Mouse (Mus musculus) neural tube, embryonic 12.5 days (tissue): ENCODE results near the gene Shh. TPM values are rescaled to one million over a fixed set of nuclear protein-coding genes. Genes with fewer than 3 reads are reported as not detected.

Source experiments
- ATAC-seq: fragments of 200-750 bp; cut with Nextera tagmentation; 2 replicates; pipeline ENCODE4 v1.8.0; 2017; ENCODE audit warnings: low read depth, mild to moderate bottlenecking, moderate TSS enrichment, moderate library complexity; ENCODE audit not compliant: low FRiP score
- H3K27ac ChIP-seq: fragments of 300-500 bp; sonication (generic); 2 replicates; pipeline ENCODE4 v1.5.1; 2016
- H3K27me3 ChIP-seq: fragments of 300-500 bp; sonication (generic); replicated peaks from 2 replicates; pipeline ENCODE4 v1.6.1; 2016; ENCODE audit warnings: mild to moderate bottlenecking
- H3K36me3 ChIP-seq: fragments of 300-500 bp; sonication (generic); 2 replicates; pipeline ENCODE4 v1.6.1; 2016; ENCODE audit warnings: mild to moderate bottlenecking
- H3K4me1 ChIP-seq: fragments of 300-500 bp; sonication (generic); 2 replicates; pipeline ENCODE4 v1.6.1; 2016
- H3K4me2 ChIP-seq: fragments of 300-500 bp; sonication (generic); replicated peaks from 2 replicates; pipeline ENCODE4 v1.6.1; 2016; ENCODE audit warnings: mild to moderate bottlenecking
- H3K4me3 ChIP-seq: fragments of 300-500 bp; sonication (generic); 2 replicates; pipeline ENCODE4 v1.5.1; 2016
- H3K9ac ChIP-seq: fragments of 300-500 bp; sonication (generic); 2 replicates; pipeline ENCODE4 v1.6.1; 2016; ENCODE audit warnings: mild to moderate bottlenecking
- H3K9me3 ChIP-seq: fragments of 300-500 bp; sonication (generic); 2 replicates; pipeline ENCODE4 v1.6.1; 2016; ENCODE audit warnings: mild to moderate bottlenecking
- WGBS: fragments of 180-500 bp; shearing (Covaris S2); methylation state at CpG from one replicate; pipeline ENCODE4 v1.1.7; 2016; 5-methylcytosine and 5-hydroxymethylcytosine counted together
- polyA plus RNA-seq: library from polyadenylated mRNA; unstranded; fragments of >200 nt; fragmentation: Nextera tagmentation; extraction: Ambion mirVana; gene quantifications from 2 replicates; pipeline ENCODE4 v1.2.1, GENCODE M21; 2016

Shh gene
- polyA plus RNA-seq, 1 experiment from 2014 or later: 3.0 TPM

DNA sequence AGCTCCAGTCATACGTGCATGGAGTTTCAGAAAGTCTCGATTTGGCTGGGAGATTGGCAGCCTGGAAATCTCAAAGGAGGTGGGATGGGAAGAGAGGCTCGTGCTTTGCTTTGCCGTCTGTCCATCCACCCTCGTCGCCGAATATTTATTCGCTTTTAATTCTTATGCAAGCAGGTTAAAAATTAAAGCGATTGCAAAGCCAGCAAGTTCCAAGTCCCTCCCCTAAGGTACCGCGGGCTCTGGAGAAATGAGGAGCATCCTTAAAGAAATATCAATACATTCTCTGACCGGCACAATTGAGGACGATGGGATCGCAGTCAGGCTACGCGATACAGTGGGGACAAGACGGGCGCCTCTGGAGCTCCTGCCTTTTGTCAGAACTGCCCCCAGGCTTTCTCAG is 1.5 kb downstream of the Shh start:
- WGBS: under 1% methylated on average over 18 of the region's 18 CpGs
- no peaks in the 10 kb centered on the region for H3K9me3 ChIP-seq
- H3K4me2 ChIP-seq: peak overlapping the region; percentile 85
- peak overlapping the region; percentile 48 for H3K4me3 ChIP-seq
- H3K27ac ChIP-seq: no peak overlapping the region
- peak overlapping the region; percentile 45; the same call in 1 of the 2 replicates for H3K9ac ChIP-seq
- peaks cover 94% of the 10 kb centered on the region for H3K27me3 ChIP-seq
- ATAC-seq: no peak
- peaks cover 31% of the 10 kb centered on the region for H3K4me1 ChIP-seq
- no peaks in the 10 kb centered on the region for H3K36me3 ChIP-seq

DNA sequence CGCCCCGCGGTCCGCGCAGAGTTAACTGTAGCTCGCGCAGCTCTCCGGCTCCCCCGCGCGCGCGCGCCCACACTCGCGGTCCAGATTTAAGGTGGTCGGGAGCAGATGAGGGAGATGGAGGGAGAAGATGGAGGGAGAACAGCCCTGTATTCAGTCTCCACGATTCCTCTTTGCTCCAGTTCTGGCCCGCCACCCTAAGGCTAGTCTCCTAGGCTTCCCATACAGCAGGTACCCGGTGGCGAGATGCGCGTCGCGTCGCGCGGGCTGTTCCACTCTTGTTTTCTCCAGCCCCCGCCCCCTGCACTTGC is 2.0 kb downstream of the Shh start:
- Histone ChIP-seq H3K27ac (no peak overlapping the region), H3K4me3 (peak overlapping the region; percentile 48), H3K4me1 (peaks cover 36% of the 10 kb centered on the region), H3K36me3 (no peaks in the 10 kb centered on the region), H3K9me3 (no peaks in the 10 kb centered on the region), H3K4me2 (peak overlapping the region; percentile 85), H3K9ac (peak overlapping the region; percentile 45; the same call in 1 of the 2 replicates), H3K27me3 (peaks cover 99% of the 10 kb centered on the region)
- ATAC-seq: peak; percentile 33; the same call in 1 of the 2 replicates
- WGBS: 1% methylated on average over 29 of the region's 29 CpGs

DNA sequence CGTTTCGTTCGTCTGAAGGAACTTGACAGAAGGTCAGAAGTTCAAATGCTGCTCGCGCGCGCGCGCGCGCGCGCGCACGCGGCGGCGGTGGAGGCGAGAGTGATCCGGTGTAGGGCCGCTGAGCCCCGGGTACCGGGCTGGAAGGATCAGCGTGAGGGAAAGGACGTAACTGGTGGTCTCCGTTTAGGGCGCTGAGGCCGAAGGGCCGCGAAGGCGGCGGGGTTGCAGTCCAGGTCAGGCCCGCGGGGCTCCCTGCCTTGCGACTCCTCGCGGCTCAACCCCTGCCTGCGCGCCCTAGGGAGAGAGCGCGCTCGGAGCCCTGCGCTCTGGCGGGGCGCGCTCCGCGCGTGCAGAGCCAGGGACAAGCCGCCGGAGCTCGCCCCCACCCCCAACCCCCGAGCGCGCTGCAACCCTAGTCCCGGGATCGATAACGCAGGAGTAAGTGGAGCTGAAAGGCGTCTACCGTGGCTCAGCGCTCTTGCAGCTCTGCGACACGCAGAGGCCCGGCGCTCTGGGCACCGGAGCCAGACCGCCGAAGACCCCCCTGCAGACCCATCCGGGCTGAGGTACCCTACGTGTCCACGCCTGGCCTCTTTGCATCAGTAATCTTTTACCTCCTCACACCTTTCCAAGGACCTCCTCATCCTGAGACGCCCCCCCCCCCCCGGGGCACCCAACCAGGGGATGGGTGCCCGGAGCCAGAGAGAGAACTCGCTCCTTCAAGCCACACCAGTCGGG is 2.5 kb downstream of the Shh start:
- Histone ChIP-seq H3K27me3 (peaks cover 100% of the 10 kb centered on the region), H3K9ac (peak overlapping the region; percentile 45), H3K9me3 (no peaks in the 10 kb centered on the region), H3K27ac (no peak overlapping the region), H3K4me2 (peak overlapping the region; percentile 85), H3K4me3 (peak overlapping the region; percentile 48), H3K36me3 (no peaks in the 10 kb centered on the region), H3K4me1 (peaks cover 41% of the 10 kb centered on the region)
- peak; percentile 23; the same call in 1 of the 2 replicates for ATAC-seq
- under 1% methylated on average over 75 of the region's 76 CpGs for WGBS

DNA sequence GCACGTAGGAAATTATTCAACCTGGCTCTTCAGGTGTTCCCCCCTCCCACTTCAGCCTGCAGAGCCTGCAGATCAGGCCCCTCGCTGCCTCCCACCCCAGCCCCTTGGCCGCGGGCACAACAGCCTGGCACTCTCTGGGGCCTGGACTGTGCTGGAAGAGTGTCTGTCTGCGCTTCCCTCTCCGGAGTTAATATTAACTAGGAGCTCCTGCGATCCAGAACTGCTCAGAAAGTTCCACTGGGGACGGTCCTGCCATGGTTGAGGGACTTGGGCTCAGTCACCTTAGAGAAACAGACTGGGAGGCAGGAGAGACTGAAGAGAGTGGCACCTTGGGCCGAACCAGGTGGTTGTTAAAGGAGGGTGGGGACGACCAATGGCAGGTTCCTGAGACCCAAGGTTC is 3.4 kb downstream of the Shh start:
- Histone ChIP-seq H3K9ac (no peak overlapping the region), H3K4me1 (peaks cover 49% of the 10 kb centered on the region), H3K4me2 (peak overlapping the region; percentile 85), H3K27ac (no peak overlapping the region), H3K36me3 (no peaks in the 10 kb centered on the region), H3K4me3 (peak overlapping the region; percentile 13; the same call in 1 of the 2 replicates), H3K27me3 (peaks cover 100% of the 10 kb centered on the region), H3K9me3 (no peaks in the 10 kb centered on the region)
- 2% methylated on average over 10 of the region's 10 CpGs for WGBS
- no peak for ATAC-seq

DNA sequence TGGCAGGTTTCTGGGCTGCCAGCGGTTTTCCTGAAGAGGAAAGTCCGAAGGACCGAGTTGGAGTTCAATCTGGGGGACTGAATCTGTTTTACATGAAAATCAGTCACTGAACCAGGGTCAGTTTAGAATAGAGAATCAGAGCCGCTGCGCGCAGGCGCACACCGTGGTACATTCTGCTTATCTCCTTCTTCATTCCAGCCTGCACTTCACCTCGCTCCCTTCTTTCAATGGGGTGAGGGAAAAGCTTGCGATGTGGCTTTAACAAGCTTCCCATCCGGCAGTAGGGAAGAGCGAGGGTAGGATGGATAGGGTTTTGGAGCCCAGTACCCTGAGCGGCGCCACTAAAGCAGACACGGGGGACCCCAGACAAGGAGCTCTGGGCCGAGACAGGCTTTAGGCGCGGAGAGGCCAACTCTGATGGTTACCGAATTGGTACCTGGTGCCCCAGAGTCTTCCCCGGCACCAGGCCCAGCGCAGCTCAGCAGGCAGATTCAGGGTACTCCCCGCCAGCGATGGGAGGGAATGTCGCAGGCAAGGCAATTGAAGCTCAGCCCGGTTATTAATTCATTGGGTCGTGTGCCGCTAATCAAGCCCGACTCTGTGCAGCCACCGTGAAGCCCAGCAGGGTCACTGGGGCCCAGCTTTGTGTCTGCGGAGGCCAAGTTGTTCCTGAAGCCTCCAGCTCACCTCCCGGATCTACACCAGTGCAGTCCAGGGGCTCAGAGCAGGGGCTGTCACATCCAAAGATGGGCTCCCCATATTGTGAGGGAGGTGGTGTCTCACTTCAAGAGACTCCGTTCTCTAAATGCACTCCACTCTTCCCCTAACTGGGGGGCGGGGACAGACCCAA is 4.1 kb downstream of the Shh start:
- H3K4me3 ChIP-seq: peak overlapping the region; percentile 16; the same call in 1 of the 2 replicates
- H3K36me3 ChIP-seq: no peaks in the 10 kb centered on the region
- H3K9me3 ChIP-seq: no peaks in the 10 kb centered on the region
- H3K9ac ChIP-seq: no peak overlapping the region
- H3K4me2 ChIP-seq: peak overlapping the region; percentile 85
- 1% methylated on average over 33 of the region's 33 CpGs for WGBS
- peaks cover 100% of the 10 kb centered on the region for H3K27me3 ChIP-seq
- peaks cover 56% of the 10 kb centered on the region for H3K4me1 ChIP-seq
- no peak overlapping the region for H3K27ac ChIP-seq
- ATAC-seq: no peak

DNA sequence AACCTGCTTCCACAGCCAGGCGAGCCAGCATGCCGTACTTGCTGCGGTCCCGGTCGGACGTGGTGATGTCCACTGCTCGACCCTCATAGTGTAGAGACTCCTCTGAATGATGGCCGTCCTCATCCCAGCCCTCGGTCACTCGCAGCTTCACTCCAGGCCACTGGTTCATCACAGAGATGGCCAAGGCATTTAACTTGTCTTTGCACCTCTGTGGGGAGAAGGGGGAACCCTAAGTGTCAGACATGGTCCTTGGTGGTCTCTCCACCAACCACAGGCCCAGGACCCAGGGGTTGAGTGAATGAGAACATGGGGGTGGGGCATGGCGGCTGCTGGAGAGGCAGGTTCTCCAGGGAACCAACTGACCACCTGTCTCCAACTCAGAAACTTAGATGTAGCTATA is 5.7 kb downstream of the Shh start:
- Histone ChIP-seq H3K27ac (no peak overlapping the region), H3K27me3 (peaks cover 97% of the 10 kb centered on the region), H3K4me3 (no peak overlapping the region), H3K4me2 (no peak overlapping the region), H3K4me1 (peaks cover 54% of the 10 kb centered on the region), H3K36me3 (no peaks in the 10 kb centered on the region), H3K9ac (no peak overlapping the region), H3K9me3 (no peaks in the 10 kb centered on the region)
- no peak for ATAC-seq
- 6% methylated on average over 11 of the region's 11 CpGs for WGBS

DNA sequence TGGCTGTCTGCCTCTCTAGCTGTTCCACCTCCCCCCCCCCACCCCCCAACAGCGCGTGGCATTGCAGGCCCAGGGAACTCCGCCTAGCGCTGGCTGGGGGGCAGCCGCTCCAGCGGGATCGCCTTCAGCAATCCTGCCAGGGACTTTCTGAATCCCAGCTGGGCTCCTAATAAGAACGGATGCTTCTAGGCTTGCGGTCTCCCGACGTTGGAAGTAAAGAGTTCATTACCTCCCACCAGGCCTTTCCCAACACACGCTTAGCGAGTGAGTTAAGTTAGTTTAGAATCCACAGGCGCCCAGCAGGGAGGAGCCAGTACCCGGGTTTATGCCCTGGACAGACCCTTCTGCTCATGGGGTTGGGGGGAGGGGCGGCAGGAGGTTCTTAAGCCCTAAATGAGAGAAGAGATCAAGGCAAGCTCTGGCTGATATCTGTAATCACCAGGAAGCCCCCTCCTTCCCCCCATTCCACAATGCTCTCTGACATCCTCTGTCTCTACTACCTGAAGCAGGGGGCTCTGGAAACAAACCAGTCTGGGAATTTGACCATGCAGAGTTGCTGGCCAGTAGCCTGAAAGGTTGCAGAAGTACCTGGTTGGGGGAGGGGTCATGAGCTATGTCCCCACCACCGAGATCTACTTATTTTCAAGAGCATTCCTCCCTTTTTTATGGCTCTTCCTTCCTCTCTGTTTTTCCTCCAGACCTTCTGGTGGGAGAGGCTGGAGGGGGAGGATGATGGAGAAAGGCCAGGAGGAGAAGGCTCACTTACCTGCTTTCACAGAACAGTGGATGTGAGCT is 6.3 kb downstream of the Shh start:
- no peaks in the 10 kb centered on the region for H3K36me3 ChIP-seq
- H3K27ac ChIP-seq: no peak overlapping the region
- H3K4me2 ChIP-seq: peak overlapping the region; percentile 59
- 1% methylated on average over 17 of the region's 17 CpGs for WGBS
- ATAC-seq: no peak
- peaks cover 54% of the 10 kb centered on the region for H3K4me1 ChIP-seq
- no peak overlapping the region for H3K4me3 ChIP-seq
- peaks cover 97% of the 10 kb centered on the region for H3K27me3 ChIP-seq
- H3K9ac ChIP-seq: 0 out of 2 replicates have a peak overlapping the region, but pooled peaks have one; percentile 13
- no peaks in the 10 kb centered on the region for H3K9me3 ChIP-seq

DNA sequence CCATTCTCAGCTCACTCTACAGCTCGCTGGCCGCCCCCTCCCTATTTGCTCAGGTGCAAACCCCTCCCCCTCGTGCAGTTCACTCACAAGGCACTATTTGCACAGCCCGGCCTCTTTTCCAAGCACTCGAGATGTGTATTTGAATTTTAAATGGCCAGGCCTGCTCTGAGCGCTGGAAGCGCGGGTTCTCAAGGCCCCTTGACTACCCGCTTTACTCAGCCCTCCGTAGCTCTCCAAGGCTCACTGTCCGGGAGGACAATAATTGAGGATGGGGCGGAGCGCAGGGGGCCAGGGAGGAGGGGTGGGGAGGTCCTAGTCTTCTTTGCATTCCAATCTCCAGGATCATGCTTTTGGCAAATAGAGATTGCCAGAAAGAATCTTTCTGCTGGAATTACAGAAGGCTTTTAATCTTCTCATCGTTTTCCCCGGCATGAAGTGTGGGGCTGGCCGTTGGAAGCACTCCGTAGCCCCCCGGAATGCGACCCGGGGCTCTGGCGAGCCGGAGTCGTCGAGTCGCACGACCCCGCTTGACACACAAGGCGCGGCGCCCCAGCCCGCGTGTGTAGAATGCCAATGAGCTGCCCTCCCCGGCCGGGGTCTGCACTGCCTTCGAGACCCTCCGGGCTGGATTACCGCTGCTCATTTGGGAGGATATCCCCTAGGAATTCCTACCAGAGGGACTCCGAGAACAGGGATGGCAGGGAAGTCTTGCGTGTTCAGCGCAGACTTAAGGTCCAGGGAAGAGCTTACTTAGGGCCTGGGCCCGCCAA is 7.4 kb downstream of the Shh start:
- Histone ChIP-seq H3K27ac (no peak overlapping the region), H3K9me3 (no peaks in the 10 kb centered on the region), H3K4me1 (peaks cover 47% of the 10 kb centered on the region), H3K36me3 (no peaks in the 10 kb centered on the region), H3K27me3 (peaks cover 92% of the 10 kb centered on the region), H3K4me3 (0 out of 2 replicates have a peak overlapping the region, but pooled peaks have one; percentile 13), H3K4me2 (peak overlapping the region; percentile 59), H3K9ac (no peak overlapping the region)
- WGBS: under 1% methylated on average over 41 of the region's 41 CpGs
- ATAC-seq: no peak

DNA sequence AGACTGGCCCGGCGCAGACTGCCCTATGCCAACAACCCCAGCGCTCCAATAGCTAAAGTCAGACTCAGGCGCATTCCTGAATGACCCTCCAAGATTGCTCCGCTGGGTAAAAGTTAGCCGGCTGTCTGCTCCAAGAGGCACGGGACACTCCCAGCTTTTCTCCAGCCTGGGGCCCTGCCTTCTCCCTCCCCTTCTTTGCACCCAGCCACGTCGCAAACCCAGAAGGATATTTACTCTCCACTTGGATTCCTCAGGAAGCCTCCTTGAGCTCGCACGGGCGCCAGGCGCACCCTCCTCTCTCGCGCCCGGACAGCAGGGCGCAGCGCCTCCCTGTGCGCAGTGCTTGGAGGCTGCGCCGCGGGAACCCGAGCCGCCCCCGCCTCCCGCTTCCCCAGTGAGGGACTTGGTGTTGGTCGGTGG is 8.2 kb downstream of the Shh start:
- H3K27me3 ChIP-seq: peaks cover 87% of the 10 kb centered on the region
- peak overlapping the region; percentile 13; the same call in 1 of the 2 replicates for H3K4me3 ChIP-seq
- H3K9ac ChIP-seq: no peak overlapping the region
- ATAC-seq: peak; percentile 11; the same call in 1 of the 2 replicates
- H3K4me2 ChIP-seq: peak overlapping the region; percentile 59
- H3K4me1 ChIP-seq: peaks cover 39% of the 10 kb centered on the region
- WGBS: under 1% methylated on average over 27 of the region's 27 CpGs
- H3K36me3 ChIP-seq: no peaks in the 10 kb centered on the region
- no peak overlapping the region for H3K27ac ChIP-seq
- no peaks in the 10 kb centered on the region for H3K9me3 ChIP-seq

DNA sequence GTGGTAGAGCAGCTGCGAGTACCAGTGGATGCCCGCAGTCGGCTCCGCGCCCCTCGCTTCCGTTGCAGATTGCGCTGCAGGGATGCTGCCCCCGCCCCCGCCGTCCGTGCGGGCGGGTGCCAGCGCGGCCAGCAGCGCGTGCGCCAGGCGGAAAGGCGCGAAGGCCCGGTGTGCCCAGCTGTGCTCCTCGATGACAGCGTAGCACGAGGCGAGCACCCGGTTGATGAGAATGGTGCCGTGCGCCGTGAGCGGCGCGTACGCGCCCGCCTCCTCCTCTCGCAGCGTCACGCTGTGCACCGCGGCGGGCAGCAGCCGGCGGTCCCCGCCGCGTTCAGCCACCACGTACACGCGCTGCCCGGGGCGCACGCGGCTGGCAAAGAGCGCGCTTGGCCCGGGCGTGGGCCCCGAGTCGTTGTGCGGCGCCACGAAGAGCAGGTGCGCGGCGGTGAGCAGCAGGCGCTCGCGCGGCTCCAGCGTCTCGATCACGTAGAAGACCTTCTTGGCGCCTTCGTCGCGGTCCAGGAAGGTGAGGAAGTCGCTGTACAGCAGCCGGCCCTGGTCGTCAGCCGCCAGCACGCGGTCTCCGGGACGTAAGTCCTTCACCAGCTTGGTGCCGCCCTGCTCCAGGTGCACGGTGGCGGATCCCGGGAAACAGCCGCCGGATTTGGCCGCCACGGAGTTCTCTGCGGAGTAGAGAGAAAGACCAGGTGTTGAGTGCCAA is 9.0 kb downstream of the Shh start:
- peak; percentile 34; the same call in 1 of the 2 replicates for ATAC-seq
- Histone ChIP-seq H3K27me3 (peaks cover 79% of the 10 kb centered on the region), H3K4me3 (peak overlapping the region; percentile 34), H3K4me2 (peak overlapping the region; percentile 59), H3K9me3 (no peaks in the 10 kb centered on the region), H3K4me1 (peaks cover 33% of the 10 kb centered on the region), H3K9ac (0 out of 2 replicates have a peak overlapping the region, but pooled peaks have one; percentile 17), H3K36me3 (no peaks in the 10 kb centered on the region), H3K27ac (no peak overlapping the region)
- under 1% methylated on average over 95 of the region's 95 CpGs for WGBS

DNA sequence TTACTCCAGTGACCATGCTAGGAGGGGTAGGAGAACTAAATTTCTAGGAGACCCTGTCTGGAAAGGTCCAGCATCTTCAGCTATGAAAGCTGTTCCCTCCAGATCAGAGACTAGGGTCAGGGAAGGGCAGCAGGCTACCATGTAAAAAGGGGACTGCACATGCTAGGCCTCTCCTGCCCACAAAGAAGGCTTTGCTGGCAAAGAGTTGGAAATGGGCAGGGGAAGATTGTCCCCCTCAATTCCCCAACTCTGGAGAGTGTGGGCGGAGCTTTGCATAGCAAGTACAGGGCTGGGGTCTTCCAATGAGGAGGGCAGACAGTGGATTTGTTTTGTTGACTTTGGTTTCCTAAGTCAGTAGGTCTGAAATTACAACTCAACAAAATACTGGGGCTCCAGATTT is 10.7 kb downstream of the Shh start:
- Histone ChIP-seq H3K9ac (no peak overlapping the region), H3K36me3 (no peaks in the 10 kb centered on the region), H3K27ac (no peak overlapping the region), H3K27me3 (peaks cover 62% of the 10 kb centered on the region), H3K4me2 (no peak overlapping the region), H3K4me1 (peaks cover 30% of the 10 kb centered on the region), H3K4me3 (no peak overlapping the region), H3K9me3 (no peaks in the 10 kb centered on the region)
- no peak for ATAC-seq
- 73% methylated on average over 1 of the region's 1 CpGs for WGBS
